Mouse (Mus musculus) hindbrain, postnatal 0 days (tissue): ENCODE results near the gene Cux1. TPM values are rescaled to one million over a fixed set of nuclear protein-coding genes. Genes with fewer than 3 reads are reported as not detected.

Experiments used
- ATAC-seq: fragments of 200-750 bp; cut with Nextera tagmentation; 2 replicates; pipeline ENCODE4 v1.8.0; 2017; ENCODE audit warnings: mild to moderate bottlenecking, moderate TSS enrichment, moderate library complexity
- DNase-seq: peaks from one replicate; pipeline ENCODE4 v3.0.0-alpha.2; 2015; ENCODE audit warnings: low spot score
- H3K27ac ChIP-seq: fragments of 300-500 bp; sonication (generic); 2 replicates; pipeline ENCODE4 v1.5.1; 2014; ENCODE audit warnings: mild to moderate bottlenecking
- H3K27me3 ChIP-seq: fragments of 300-500 bp; sonication (generic); 2 replicates; pipeline ENCODE4 v1.6.1; 2014; ENCODE audit warnings: low read length, mixed read lengths; ENCODE audit not compliant: insufficient read depth
- H3K36me3 ChIP-seq: fragments of 300-500 bp; sonication (generic); 2 replicates; pipeline ENCODE4 v1.6.1; 2014; ENCODE audit warnings: low read length, mixed read lengths; ENCODE audit not compliant: insufficient read depth
- H3K4me1 ChIP-seq: fragments of 300-500 bp; sonication (generic); 2 replicates; pipeline ENCODE4 v1.6.1; 2014; ENCODE audit warnings: antibody characterized with exemption, low read length, mixed read lengths; ENCODE audit not compliant: insufficient read depth
- H3K4me2 ChIP-seq: fragments of 300-500 bp; sonication (generic); 2 replicates; pipeline ENCODE4 v1.6.1; 2014; ENCODE audit warnings: low read depth, mild to moderate bottlenecking, low read length, moderate library complexity, mixed read lengths
- H3K4me3 ChIP-seq: fragments of 300-500 bp; sonication (generic); 2 replicates; pipeline ENCODE4 v1.5.1; 2014; ENCODE audit warnings: low read length
- H3K9ac ChIP-seq: fragments of 300-500 bp; sonication (generic); replicated peaks from 2 replicates; pipeline ENCODE4 v1.6.1; 2014; ENCODE audit warnings: mild to moderate bottlenecking, low read length, moderate library complexity, mixed read lengths
- H3K9me3 ChIP-seq: fragments of 300-500 bp; sonication (generic); 2 replicates; pipeline ENCODE4 v1.6.1; 2016; ENCODE audit warnings: low read length, mixed read lengths
- CTCF ChIP-seq: IDR thresholded peaks from 2 replicates; pipeline ENCODE4 v1.5.1; 2016; ENCODE audit warnings: antibody characterized with exemption, control low read depth, low read depth
- WGBS: fragments of 180-500 bp; shearing (Covaris S2); extraction: QIAGEN DNeasy Blood & Tissue Kit; methylation state at CpG from one replicate; pipeline ENCODE4 v1.1.7; 2014; 5-methylcytosine and 5-hydroxymethylcytosine counted together
- polyA plus RNA-seq: library from polyadenylated mRNA; unstranded; fragments of >200 nt; fragmentation: Nextera tagmentation; extraction: Ambion mirVana; gene quantifications from 2 replicates; pipeline ENCODE4 v1.2.1, GENCODE M21; 2015
- total RNA-seq: library from RNA; depleted of rRNA; stranded (reverse); fragments of >200 nt; gene quantifications from 2 replicates; pipeline ENCODE4 v1.2.3, GENCODE M21; 2014

The Cux1 gene
- total and polyA plus RNA-seq, 2 experiments from 2014 or later, result 86.3 to 137 TPM

GRCm38 (mm10) chr5:136355583-136356126, 211.6 kb downstream of the Cux1 start:
- H3K27ac ChIP-seq, result no peak overlapping the region
- H3K4me1 ChIP-seq, result no peaks in the 10 kb centered on the region
- no peak overlapping the region for H3K9ac ChIP-seq
- ATAC-seq (no peak), DNase-seq (no peak)
- TF ChIP-seq CTCF, result no peak
- no peaks in the 10 kb centered on the region for H3K27me3 ChIP-seq
- WGBS, result 80% methylated on average over 3 of the region's 3 CpGs
- H3K9me3 ChIP-seq, result no peaks in the 10 kb centered on the region
- H3K4me3 ChIP-seq, result no peak overlapping the region
- H3K36me3 ChIP-seq, result peaks cover 3% of the 10 kb centered on the region; the same call in 1 of the 2 replicates
- no peak overlapping the region for H3K4me2 ChIP-seq

DNA sequence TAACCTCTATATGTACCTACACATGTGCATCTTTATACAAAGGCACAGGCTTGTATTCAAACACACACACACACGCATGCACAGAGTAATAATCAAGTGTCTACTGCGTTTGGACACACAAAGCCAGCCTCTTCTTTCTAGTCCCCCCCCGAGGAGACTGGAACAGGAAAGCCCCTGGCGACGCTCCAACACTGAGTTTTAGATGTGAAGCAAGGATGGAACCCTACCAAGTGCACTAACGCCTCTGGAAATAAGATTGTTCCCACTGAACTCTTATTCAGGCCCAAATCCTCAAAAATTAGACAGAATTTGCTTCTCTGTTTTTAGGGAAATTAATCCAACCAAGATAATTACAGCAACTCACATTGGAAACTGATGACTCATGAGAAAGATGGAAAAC, 212.6 kb downstream of the Cux1 start:
- no peak overlapping the region for H3K9ac ChIP-seq
- WGBS, result 44% methylated on average over 6 of the region's 6 CpGs
- ATAC-seq (no peak), DNase-seq (peak; percentile 32)
- no peak overlapping the region for H3K4me3 ChIP-seq
- H3K27ac ChIP-seq, result no peak overlapping the region
- H3K27me3 ChIP-seq, result no peaks in the 10 kb centered on the region
- H3K36me3 ChIP-seq, result no peaks in the 10 kb centered on the region; the same call in 1 of the 2 replicates
- no peak overlapping the region for H3K4me2 ChIP-seq
- no peak for TF ChIP-seq CTCF
- H3K4me1 ChIP-seq, result no peaks in the 10 kb centered on the region
- H3K9me3 ChIP-seq, result no peaks in the 10 kb centered on the region

- ATAC-seq, result 0 out of 2 replicates have a peak, but pooled peaks have one; percentile 27
- Histone ChIP-seq H3K9ac (no peak overlapping the region), H3K9me3 (no peaks in the 10 kb centered on the region), H3K27ac (no peak overlapping the region), H3K4me3 (no peak overlapping the region), H3K36me3 (no peaks in the 10 kb centered on the region; the same call in 1 of the 2 replicates), H3K27me3 (no peaks in the 10 kb centered on the region), H3K4me1 (no peaks in the 10 kb centered on the region), H3K4me2 (no peak overlapping the region)
- WGBS, result 11% methylated on average over 8 of the region's 8 CpGs
- peak; percentile 55 for DNase-seq
- TF ChIP-seq CTCF, result no peak
Measured at GRCm38 (mm10) chr5:136353114-136353513, 214.2 kb downstream of the Cux1 start.

- WGBS, result 84% methylated on average over 15 of the region's 15 CpGs
- no peaks in the 10 kb centered on the region for H3K9me3 ChIP-seq
- no peaks in the 10 kb centered on the region for H3K4me1 ChIP-seq
- no peak overlapping the region for H3K4me3 ChIP-seq
- no peak for ATAC-seq
- H3K36me3 ChIP-seq, result peaks cover 13% of the 10 kb centered on the region; the same call in 1 of the 2 replicates
- no peak overlapping the region for H3K27ac ChIP-seq
- no peak overlapping the region for H3K4me2 ChIP-seq
- DNase-seq, result no peak
- no peak for TF ChIP-seq CTCF
- no peaks in the 10 kb centered on the region for H3K27me3 ChIP-seq
- no peak overlapping the region for H3K9ac ChIP-seq
Measured at GRCm38 (mm10) chr5:136343156-136343890, 224.0 kb downstream of the Cux1 start.

- peaks cover 11% of the 10 kb centered on the region; the same call in 1 of the 2 replicates for H3K36me3 ChIP-seq
- H3K4me3 ChIP-seq, result no peak overlapping the region
- no peaks in the 10 kb centered on the region for H3K4me1 ChIP-seq
- H3K9me3 ChIP-seq, result no peaks in the 10 kb centered on the region
- DNase-seq (no peak), ATAC-seq (no peak)
- H3K9ac ChIP-seq, result no peak overlapping the region
- no peak overlapping the region for H3K4me2 ChIP-seq
- H3K27me3 ChIP-seq, result no peaks in the 10 kb centered on the region
- WGBS, result 70% methylated on average over 4 of the region's 4 CpGs
- TF ChIP-seq CTCF, result no peak
- H3K27ac ChIP-seq, result no peak overlapping the region
Measured at GRCm38 (mm10) chr5:136336798-136337527, 230.3 kb downstream of the Cux1 start.

DNA sequence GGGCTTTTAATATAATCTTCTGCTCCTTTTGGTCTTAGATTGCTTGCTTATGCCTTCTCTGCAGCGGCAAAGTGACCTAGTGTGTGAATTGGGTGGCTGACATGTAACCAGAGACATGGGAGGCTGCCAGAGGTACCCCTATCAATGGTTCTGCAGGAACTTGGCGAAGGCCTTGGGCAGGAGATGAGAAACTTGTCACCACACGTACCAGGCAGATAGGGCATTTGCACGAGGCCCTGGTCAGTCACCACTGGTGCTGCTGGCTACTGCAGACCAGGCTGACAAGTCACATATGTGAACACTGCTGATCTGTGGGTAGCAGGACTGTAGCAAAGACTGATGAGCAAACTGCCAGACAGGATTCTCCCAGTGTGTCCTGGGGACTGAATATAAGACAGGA, 231.6 kb downstream of the Cux1 start:
- no peaks in the 10 kb centered on the region for H3K9me3 ChIP-seq
- ATAC-seq (no peak), DNase-seq (no peak)
- H3K36me3 ChIP-seq, result peaks cover 12% of the 10 kb centered on the region; the same call in 1 of the 2 replicates
- H3K9ac ChIP-seq, result no peak overlapping the region
- H3K4me2 ChIP-seq, result no peak overlapping the region
- TF ChIP-seq CTCF, result no peak
- no peak overlapping the region for H3K27ac ChIP-seq
- no peaks in the 10 kb centered on the region for H3K27me3 ChIP-seq
- no peaks in the 10 kb centered on the region for H3K4me1 ChIP-seq
- WGBS, result 96% methylated on average over 4 of the region's 4 CpGs
- H3K4me3 ChIP-seq, result no peak overlapping the region
